Mouse (Mus musculus) kidney, adult 2 months (tissue): ENCODE measurements around the gene Hoxd8.

Experiments
- CTCF ChIP-seq: fragments of 200-500 bp; conservative IDR thresholded peaks from 2 replicates; pipeline ENCODE4 v1.5.1; 2011; ENCODE audit warnings: low read depth, mild to moderate bottlenecking, control low read depth, low read length, moderate library complexity, mixed read lengths; ENCODE audit not compliant: insufficient read depth, insufficient read length
- POLR2A ChIP-seq: fragments of 200-500 bp; IDR thresholded peaks from one replicate; pipeline ENCODE4 v1.6.1; 2011; ENCODE audit warnings: low read depth, low read length, control low read depth

- TF ChIP-seq CTCF (no peak), POLR2A (no peak)
These were observed 24.4 kb upstream of the Hoxd8 start for GRCm38 (mm10) chr2:74679980-74680379.
